Mouse (Mus musculus) layer of hippocampus, adult 18-20 months (tissue): ENCODE measurements around the gene Rab36. TPM values are rescaled to one million over a fixed set of nuclear protein-coding genes. Genes with fewer than 3 reads are reported as not detected.
A peak's percentile ranks its signal among the peaks of the same experiment; 100 is the strongest.

Source experiments
- DNase-seq, 2 experiments: peaks; one replicate each; pipeline ENCODE4 v3.0.0; 2022; ENCODE audit warnings: low spot score in 2 of 2
- total RNA-seq, 2 experiments: library from RNA; stranded (reverse); gene quantifications; 2 replicates each; pipeline ENCODE4 v1.2.3; 2021

Gene Rab36
- total RNA-seq, 2 experiments from 2014 or later = 28.6 to 30.5 TPM

DNA sequence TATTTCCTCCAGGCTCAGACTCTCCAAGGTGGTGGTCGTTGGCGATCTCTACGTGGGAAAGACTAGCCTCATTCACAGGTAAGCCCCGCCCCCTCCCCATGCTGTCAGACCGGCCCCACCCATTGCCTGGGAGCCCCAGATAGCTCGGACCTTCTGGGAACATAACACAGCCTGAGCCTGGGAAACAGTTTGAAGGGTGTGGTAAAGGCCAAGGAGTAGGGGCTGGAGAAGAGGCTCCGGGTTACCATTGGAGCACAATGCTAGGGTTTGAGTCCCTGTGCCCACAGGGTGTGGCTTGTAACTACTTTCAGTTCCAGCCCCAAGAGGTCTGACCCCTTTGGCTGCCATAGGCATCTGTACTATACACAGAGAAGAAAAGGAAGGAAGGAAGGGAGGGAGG is 7.6 kb downstream of the Rab36 start:
- DNase-seq = no peak

DNA sequence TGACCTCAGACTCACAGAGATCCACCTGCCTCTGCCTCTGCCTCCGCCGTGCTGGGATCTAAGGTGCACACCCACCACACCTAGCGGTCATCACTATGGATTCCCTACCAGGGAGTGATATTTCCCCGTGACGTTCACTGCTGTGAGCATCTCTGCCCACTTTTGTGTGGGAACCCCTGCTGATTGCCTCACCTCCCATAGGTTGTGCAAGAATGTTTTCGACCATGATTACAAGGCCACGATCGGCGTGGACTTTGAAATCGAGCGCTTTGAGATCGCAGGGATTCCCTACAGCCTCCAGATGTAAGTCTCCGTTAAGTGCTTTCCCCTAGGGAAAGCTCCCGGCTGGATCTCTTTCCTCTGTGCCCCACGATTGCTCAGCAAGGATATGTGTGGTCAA is 9.0 kb downstream of the Rab36 start:
- no peak for DNase-seq

DNA sequence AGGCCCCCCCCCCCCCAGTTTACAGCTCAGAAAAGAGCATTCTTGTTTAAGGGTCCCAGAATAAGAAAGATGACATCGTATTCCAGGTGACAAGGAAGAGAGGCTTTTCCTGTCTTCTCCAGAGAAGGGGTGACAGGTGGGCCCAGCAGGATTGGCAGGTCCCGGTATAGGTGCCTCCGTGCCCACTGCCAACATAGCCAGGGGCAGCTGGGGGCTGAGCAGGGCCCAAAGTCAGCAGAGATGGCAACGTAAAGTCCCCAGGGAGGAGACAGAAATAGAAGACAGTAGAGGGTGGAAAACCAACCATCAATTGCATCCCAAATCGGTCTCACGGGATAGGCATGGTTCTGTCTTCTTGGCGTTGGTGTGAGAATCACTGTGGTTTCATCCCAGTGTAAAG is 11.9 kb downstream of the Rab36 start:
- no peak for DNase-seq

DNA sequence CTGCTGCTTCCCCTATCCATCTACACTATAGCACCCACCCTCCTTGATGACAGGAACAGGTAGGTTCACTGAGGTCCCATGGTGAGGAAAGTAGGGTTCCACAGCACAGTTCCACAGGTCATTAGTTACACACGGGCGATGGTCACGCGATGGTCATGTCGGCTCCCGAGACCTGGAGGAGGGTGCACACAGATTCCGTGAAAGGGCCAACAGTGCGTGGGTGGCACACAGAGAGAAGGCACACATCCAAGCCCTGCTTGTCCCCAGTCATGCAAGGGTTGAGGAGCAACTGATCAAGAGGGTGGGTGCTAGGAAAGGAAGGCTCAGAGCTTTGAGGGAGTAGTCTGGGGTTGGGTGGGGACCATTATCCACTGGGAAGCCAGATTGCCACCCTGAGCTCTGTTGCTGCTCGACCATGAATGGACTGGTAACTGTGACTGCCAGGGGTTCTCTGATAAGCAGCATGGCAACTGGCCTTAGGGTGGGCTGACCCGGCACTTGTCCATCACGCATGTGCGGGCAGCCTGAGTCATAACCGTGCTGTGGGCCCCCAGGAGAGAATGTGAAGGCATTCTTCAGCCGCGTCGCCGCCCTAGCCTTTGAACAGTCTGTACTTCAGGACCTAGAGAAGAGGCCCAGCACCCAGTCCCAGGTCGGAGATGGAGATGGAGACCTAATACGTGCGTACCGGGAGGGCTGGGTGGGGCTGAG is 14.7 kb downstream of the Rab36 start:
- no peak for DNase-seq

DNA sequence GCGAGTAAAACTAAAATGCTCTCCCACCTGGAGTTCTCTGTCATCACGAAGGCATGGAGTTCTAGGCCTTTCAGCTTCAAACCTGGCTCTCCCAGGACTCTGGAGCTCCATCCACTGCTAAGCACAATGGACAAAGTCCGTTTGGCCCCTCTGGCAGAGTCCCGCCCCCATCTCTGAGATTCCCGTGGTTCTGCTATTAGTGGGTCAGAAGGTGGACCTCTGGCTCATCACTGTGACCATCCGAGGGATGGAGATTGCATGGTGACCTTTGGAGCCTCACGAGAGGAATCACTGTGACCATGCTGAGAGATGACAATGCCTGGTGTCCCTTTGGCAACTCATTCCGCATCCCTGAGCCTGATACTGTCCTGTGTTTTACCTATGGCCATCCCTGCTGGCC is 16.0 kb downstream of the Rab36 start:
- no peak for DNase-seq

DNA sequence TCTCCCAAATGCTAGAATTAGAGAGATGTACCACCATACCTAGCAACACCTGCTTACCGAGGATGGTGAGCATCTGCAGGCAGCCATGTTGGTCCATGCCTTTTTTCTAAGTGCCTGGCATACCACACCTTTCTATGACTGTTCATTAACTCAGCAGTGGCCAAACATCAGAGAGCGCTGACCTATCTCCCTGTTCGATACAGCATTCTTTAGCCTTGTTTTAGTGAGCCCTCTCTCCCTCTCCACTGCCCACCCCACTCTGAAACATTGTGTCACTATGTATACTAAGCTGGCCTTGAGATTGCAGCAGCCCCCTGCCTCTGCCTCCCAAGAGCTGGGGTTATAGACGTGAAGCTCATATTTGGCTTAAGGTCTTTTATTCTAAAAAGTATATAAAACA is 16.8 kb downstream of the Rab36 start:
- DNase-seq = no peak

DNA sequence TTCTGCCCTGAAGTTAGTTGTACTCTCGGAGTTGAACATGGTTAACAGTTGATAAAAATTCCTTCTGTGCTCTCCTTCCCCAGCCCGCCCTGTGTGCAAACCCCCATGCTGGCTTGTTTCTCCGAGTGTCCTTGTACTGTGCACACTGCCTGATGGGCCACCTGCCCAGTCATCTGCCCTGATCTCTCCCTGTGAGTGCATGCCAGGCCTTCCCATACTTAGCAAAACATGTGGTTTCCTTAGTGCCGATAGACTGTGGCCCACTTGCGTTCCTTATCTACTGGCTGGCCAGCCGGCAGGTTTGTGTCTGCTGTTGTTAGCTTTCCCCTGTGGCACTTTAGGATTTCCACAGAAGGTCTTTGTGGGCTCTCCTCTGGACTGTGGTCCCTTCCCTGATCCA is 17.3 kb downstream of the Rab36 start:
- no peak for DNase-seq

DNA sequence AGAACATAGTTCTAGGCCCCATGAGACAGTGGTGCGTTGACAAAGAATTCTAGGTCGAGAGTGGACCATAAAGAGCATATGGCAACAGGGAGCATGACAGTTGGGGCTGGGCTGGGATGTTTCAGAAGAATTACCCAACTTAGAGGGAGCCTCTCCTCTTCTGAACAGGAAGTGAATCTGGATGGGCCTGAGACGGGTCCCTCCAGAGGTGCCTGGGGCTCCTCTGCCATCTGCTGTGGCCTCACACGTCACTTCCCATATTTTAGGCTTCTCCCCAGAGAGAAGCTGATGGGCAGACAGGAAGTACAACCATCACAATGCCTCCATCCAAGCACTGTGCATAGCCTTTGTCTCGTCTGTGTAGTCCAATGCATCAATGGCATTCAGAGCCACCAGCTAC is 18.8 kb downstream of the Rab36 start:
- no peak for DNase-seq

DNA sequence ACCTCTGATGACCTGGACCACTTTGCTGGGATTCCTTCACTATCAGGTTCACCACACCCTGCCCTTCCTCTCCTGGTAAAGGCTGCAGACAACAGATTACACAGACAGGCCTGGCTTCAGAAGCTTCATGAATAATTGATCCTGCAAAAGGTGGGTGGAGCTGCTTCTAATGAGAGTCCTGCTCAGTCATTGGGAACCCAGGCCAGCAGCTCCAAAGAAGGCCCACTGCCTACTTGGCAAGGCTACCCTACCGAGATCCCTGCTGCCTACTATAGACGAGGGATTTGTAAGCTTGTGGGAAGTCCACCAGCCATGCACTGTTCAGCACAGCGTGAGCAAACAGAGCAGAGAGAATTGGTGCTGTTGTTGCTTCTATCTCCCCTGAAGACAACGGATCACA is 19.4 kb downstream of the Rab36 start:
- DNase-seq = peak; percentile 40 to 60

DNA sequence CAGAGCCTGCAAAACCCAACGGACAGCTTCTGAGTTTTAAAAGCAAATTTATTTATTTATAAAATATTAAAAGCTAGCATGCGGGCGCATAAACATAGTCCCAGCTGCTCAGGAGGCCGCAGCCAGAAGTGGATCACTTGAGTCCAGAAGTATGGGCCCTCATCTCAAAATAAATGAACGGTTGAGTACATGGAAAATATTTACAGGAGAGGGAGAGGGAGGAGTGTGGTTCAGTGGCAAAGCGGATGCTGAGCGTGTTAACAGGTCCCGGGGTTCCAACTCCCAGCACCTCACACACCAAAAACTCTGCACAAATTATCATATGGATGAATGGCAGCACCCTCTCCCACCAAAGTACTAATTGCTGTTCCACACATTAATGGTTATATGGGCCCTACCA is 21.5 kb downstream of the Rab36 start:
- DNase-seq = no peak

DNA sequence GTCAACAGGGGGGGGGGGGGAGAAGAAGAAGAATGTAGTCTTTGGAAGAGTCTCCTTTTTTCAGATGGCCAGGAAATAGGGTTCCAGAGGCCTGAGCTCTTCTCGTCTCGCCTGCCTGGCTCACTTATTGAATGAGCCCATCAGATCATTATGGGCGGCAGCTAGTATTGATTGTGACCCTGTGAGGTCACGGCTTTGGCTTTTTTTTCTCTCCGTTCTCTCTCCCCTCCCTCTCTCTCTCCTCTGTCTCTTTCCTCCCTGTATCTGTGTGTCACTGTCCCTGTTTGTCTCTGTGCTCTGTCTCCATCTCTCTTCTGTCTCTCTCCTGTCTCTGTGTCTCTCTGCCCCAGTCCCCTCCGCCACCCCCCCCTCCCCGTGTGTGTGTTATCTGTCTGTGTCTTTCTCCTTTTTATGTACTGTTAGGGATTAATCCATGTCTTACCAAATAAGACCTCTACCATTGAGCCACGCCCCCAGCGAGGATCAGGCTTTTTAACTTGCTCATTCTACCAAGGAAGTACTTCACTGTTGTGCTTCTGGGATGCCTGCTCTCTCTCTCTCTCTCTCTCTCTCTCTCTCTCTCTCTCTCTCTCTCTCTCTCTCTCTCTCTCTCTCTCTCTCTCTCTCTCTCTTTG is 22.0 kb downstream of the Rab36 start:
- DNase-seq = no peak

DNA sequence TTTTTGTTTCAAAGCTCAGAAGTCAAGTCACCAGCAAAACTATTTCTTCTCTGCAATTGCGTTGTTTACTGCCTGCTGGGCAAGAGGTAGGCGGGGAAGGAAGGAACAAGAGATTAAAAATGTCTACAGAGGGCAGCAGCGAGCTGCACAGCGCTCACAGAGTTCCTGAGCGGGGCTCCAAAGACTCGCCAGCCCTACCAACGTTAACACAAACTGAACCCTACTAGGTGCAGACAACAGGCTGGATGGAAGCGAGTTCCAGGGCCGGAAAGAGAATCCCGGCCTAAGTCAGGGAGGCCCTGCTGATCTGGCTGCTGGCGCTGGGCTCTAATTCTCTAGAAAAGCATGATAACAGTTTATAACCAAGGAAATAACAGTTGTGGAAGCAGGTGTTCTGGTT is 22.5 kb downstream of the Rab36 start:
- DNase-seq = peak; percentile 76 to 88

DNA sequence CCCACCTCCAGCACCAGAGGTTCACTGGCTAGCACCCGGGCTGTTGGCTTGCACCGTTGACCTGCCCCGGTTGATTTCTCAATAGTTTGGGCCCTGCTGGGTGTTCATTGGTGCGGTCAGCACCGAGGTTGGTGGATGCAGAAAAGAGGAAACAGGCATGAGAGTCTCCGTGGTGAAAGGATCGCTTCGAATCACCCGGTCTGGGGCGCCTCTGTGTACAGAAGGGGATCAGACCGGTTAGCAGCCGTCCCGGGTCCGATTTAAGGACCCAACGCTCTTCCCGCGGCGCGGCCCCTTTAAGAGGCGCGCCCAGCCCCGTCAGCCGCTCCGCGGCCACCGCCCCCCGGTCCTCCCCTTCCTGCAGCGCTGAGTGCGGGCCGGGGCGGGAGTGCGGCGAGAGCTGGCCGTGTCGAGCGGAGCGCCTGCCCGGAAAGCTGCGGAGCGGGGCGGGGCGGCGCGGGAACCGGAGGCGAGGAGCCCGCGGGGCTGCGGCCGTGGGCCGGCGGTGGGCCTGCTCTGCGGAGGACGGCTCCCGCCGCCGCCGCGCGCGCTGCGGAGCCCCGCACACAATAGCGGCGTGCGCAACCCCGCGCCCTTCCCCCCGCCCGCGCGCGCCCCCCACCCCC is 23.5 kb downstream of the Rab36 start, which contains the start of gene Bcr:
Bcr (plus strand) TSS at position 376 of the 626 bp plus-strand sequence.
- DNase-seq = peak; percentile 70 to 77

DNA sequence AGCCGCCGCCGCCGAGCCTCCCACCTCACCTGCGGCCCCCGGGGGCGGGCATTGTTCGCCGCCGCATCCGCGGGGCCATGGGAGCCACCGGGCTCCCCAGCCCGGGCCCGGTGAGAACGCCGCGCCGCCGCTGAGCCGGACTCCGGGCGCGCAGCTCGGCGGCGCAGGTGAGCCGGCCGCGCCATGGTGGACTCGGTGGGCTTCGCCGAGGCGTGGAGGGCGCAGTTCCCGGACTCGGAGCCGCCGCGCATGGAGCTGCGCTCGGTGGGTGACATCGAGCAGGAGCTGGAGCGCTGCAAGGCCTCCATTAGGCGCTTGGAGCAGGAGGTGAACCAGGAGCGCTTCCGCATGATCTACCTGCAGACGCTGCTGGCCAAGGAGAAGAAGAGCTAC is 24.0 kb downstream of the Rab36 start:
- peak in 1 of 2 experiments; percentile 39 for DNase-seq

DNA sequence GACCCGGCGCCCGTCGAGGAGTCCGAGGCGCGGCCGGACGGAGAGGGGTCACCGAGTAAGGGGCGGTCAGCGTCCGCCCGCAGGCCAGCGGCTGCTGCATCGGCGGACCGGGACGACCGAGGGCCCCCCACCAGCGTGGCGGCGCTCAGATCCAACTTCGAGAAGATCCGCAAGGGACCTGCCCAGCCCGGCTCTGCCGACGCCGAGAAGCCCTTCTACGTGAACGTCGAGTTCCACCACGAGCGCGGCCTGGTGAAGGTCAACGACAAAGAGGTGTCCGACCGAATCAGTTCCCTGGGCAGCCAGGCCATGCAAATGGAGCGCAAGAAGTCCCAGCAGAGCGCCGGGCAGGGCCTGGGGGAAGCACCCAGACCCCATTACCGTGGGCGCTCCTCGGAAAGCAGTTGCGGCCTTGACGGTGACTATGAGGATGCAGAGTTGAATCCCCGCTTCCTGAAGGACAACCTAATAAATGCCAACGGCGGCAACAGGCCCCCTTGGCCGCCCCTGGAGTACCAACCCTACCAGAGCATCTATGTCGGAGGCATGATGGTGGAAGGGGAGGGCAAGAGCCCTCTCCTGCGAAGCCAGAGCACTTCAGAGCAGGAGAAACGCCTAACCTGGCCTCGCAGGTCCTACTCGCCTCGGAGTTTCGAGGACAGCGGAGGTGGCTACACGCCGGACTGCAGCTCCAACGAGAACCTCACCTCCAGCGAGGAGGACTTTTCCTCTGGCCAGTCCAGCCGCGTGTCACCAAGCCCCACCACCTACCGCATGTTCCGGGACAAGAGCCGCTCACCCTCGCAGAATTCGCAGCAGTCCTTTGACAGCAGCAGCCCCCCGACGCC is 24.7 kb downstream of the Rab36 start:
- no peak for DNase-seq

DNA sequence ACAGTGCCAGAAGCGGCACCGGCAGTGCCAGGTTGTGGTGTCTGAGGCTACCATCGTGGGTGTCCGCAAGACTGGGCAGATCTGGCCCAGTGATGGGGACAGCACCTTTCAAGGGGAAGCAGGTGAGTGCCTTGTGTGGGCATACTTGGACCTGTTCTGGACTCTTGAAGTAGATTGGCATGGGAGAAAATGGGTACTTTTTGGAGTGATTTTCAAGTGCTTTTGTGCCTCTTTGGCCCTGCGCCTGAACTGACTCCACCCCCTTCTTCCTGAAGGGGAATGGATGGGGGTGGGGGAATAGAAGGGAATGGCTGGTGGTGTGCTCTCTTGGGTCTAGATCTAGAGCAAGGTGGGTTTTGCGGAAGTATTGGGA is 25.3 kb downstream of the Rab36 start:
- DNase-seq = peak in 1 of 2 experiments; percentile 43

DNA sequence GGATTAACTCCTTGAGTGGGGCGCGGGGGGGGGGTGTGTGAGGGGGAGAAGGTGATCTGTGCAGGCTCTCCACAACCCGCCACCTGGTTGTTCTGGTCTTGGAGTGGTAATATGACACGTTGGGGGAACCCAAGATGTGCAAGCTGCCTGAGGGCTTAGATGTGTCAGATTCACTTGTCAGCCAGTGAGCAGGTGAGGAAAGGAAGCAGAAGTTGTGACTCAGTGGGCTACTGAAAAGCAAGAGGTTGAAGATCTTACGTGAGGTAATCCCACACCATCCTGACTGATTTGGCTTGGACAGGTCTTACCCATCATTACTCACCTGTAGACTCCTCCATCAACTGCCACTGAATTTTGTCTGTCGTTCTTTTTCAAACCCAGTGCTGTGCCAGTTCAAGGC is 25.8 kb downstream of the Rab36 start:
- no peak for DNase-seq

DNA sequence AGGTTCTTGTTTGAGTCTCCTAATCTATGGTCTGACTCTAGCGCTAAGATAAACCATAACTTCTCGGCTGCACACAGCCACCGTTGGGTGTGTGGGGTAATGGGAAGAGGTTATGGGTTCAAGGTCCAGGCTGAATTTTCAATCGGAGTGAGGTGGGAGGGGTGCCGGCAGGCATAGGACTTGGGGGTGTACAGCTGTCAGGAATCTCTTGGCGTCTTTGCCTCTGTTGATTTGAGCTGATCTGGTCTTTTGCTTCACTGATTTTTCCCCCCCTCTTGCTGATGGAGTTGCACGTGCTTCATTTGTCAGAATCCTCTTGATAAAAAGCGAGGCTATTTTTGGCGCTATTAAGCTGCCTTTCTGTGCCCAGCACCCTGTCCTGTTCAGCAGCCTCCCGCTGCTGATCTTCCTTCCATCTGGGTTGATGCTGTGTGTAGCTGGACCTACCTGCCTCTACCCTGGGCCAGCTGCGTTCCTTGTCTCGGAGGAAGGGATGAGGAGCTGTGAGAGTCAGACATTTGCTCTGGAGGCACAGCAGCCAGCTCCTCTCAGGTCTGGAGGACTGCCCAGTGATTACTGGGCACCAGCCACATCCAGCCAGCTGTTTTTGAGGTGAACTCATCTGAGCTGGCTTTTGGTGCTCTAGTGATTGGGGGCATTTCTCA is 26.6 kb downstream of the Rab36 start:
- DNase-seq = peak in 1 of 2 experiments; percentile 41

DNA sequence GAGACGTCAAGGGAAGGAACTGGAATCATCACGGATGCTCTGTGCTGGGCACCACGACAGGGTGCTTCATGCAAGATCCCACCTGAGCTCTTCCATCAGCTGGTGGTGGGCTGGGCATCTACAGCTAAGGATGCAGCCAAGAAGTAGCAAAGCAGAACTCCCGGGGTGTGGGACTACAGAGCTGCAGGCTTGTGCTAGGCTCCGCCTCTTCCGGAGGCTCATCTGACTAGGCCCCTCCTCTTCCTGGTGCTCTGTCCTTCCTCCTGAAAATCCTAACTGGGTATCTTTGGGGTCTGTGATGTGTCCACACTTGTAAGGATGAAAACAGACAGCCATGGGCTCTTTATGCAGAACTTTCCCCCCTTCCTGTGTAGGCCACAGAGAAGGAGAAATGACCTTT is 28.8 kb downstream of the Rab36 start:
- DNase-seq = no peak

DNA sequence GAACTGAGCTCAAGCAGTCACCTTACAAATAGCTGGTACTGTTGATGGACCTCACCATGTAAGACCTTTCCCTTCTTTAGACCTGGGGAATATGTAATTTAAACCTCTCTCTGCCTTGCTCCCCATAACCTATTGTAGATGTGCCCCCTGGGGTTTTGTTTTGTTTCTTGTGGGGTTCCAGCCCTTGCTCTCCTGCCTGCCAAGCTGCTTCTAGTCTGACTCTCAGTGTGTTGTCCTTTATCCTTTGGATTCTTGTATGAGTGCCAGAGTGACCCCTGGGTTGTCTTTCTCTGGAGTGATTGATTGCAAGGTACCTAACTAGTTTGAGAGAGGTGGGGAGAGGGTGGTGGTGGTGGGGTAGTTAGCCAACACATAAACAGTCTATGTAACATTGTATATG is 30.6 kb downstream of the Rab36 start:
- no peak for DNase-seq

DNA sequence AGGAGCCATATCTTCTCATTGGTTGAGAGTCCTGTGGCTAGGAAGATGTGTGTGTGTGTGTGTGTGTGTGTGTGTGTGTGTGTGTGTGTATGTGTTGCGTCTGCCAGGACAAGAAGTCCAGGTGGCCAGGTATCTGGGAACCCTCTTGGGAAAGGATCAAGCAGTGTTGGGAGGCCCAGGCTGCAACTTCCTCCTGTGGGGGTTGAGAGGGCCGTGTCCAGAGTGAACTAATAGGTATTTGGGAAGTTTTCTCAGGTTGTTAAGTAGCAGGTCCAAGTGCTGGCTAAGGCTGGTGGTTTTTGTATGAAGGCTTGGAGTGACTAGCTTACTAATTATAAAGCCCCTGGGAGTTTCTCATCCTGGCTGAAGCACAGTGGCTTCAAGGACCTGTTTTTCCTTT is 31.2 kb downstream of the Rab36 start:
- DNase-seq = no peak
